Mouse (Mus musculus) liver, embryonic 14.5 days (tissue): ENCODE measurements at regions not wholly inside any gene's neighbourhood (a gene's known extent, or its start where the extent isn't known, plus 50 kb on each side); places are given as distances from the start of the nearest gene placed in this dataset.

ENCODE experiments used
- ATAC-seq: fragments of 200-750 bp; cut with Nextera tagmentation; 2 replicates; pipeline ENCODE4 v1.8.0; 2017; ENCODE audit warnings: moderate number of reproducible peaks, mild to moderate bottlenecking, moderate library complexity; ENCODE audit not compliant: insufficient read depth
- DNase-seq, 3 experiments: peaks; one replicate each; pipeline ENCODE4 v3.0.0-alpha.2; 2012 to 2013; ENCODE audit warnings: low read depth in 3 of 3, low spot score in 3 of 3
- H3K27ac ChIP-seq: fragments of 300-500 bp; sonication (generic); 2 replicates; pipeline ENCODE4 v1.5.1; 2014; ENCODE audit warnings: moderate library complexity, mild to moderate bottlenecking, control low read depth, inconsistent platforms
- H3K27me3 ChIP-seq: fragments of 300-500 bp; sonication (generic); 2 replicates; pipeline ENCODE4 v1.6.1; 2014; ENCODE audit warnings: mild to moderate bottlenecking, low read length, moderate library complexity; ENCODE audit not compliant: control insufficient read depth, insufficient read depth
- H3K36me3 ChIP-seq: fragments of 300-500 bp; sonication (generic); replicated peaks from 2 replicates; pipeline ENCODE4 v1.6.1; 2014; ENCODE audit warnings: low read depth; ENCODE audit not compliant: control insufficient read depth, insufficient read depth
- H3K4me1 ChIP-seq, 2 experiments: fragments of 200-500 bp in 1 of 2; fragments of 300-500 bp in 1 of 2; sonication (generic) in 1 of 2; replicated peaks; 2 replicates each; pipeline ENCODE4 v1.6.1; 2012 to 2014; ENCODE audit warnings: antibody characterized with exemption in 1 of 2, inconsistent platforms in 1 of 2, low read length in 1 of 2; ENCODE audit not compliant: control insufficient read depth in 2 of 2, insufficient read depth in 2 of 2
- H3K4me2 ChIP-seq: fragments of 300-500 bp; sonication (generic); 2 replicates; pipeline ENCODE4 v1.6.1; 2014; ENCODE audit warnings: low read depth, mild to moderate bottlenecking, control low read depth, moderate library complexity
- H3K4me3 ChIP-seq, 2 experiments: fragments of 200-500 bp in 1 of 2; fragments of 300-500 bp in 1 of 2; sonication (generic) in 1 of 2; 2 replicates each; pipeline ENCODE4 v1.5.1; 2012 to 2014; ENCODE audit warnings: low read depth in 2 of 2, low read length in 2 of 2, mild to moderate bottlenecking in 2 of 2, control low read depth in 1 of 2, inconsistent platforms in 1 of 2, moderate library complexity in 1 of 2; ENCODE audit not compliant: insufficient read depth in 1 of 2
- H3K9ac ChIP-seq: fragments of 300-500 bp; sonication (generic); replicated peaks from 2 replicates; pipeline ENCODE4 v1.6.1; 2014; ENCODE audit warnings: mild to moderate bottlenecking, control low read depth, moderate library complexity
- H3K9me3 ChIP-seq: fragments of 300-500 bp; sonication (generic); 2 replicates; pipeline ENCODE4 v1.6.1; 2016; ENCODE audit warnings: low read length, mixed read lengths; ENCODE audit not compliant: control insufficient read depth
- CTCF ChIP-seq: IDR thresholded peaks from 2 replicates; pipeline ENCODE4 v1.5.1; 2016; ENCODE audit warnings: antibody characterized with exemption, low read depth, control low read depth
- EP300 ChIP-seq: IDR thresholded peaks from 2 replicates; pipeline ENCODE4 v1.6.1; 2016; ENCODE audit warnings: antibody characterized with exemption, low read depth
- WGBS: fragments of 180-500 bp; shearing (Covaris S2); extraction: QIAGEN DNeasy Blood & Tissue Kit; methylation state at CpG from one replicate; pipeline ENCODE4 v1.1.7; 2014; ENCODE audit not compliant: insufficient replicate concordance; 5-methylcytosine and 5-hydroxymethylcytosine counted together

- 63% methylated on average over 9 of the region's 9 CpGs for WGBS
- no peak overlapping the region for H3K27ac ChIP-seq
- no peak for DNase-seq
- no peaks in the 10 kb centered on the region for H3K4me1 ChIP-seq
- H3K4me3 ChIP-seq: no peak overlapping the region
- no peaks in the 10 kb centered on the region for H3K36me3 ChIP-seq
- H3K4me2 ChIP-seq: no peak overlapping the region
- H3K27me3 ChIP-seq: no peaks in the 10 kb centered on the region
- no peak for TF ChIP-seq EP300
- TF ChIP-seq CTCF: no peak
- no peaks in the 10 kb centered on the region for H3K9me3 ChIP-seq
- H3K9ac ChIP-seq: no peak overlapping the region
- no peak for ATAC-seq
These were observed 91.2 kb downstream of the Srek1 start for GRCm38 (mm10) chr13:103683169-103683568.

GRCm38 (mm10) chr13:103680740-103681139 is 93.7 kb downstream of the Srek1 start:
- ATAC-seq (no peak), DNase-seq (no peak)
- Histone ChIP-seq H3K9ac (no peak overlapping the region), H3K4me1 (no peaks in the 10 kb centered on the region), H3K4me3 (no peak overlapping the region), H3K27ac (no peak overlapping the region), H3K4me2 (no peak overlapping the region), H3K27me3 (no peaks in the 10 kb centered on the region), H3K36me3 (no peaks in the 10 kb centered on the region), H3K9me3 (no peaks in the 10 kb centered on the region)
- 79% methylated on average over 4 of the region's 4 CpGs for WGBS
- TF ChIP-seq CTCF (no peak), EP300 (no peak)

- no peaks in the 10 kb centered on the region for H3K27me3 ChIP-seq
- no peaks in the 10 kb centered on the region for H3K4me1 ChIP-seq
- no peak for TF ChIP-seq EP300
- no peak for TF ChIP-seq CTCF
- no peak overlapping the region for H3K27ac ChIP-seq
- no peaks in the 10 kb centered on the region for H3K9me3 ChIP-seq
- DNase-seq (no peak), ATAC-seq (no peak)
- no peak overlapping the region for H3K9ac ChIP-seq
- H3K36me3 ChIP-seq: no peaks in the 10 kb centered on the region
- WGBS: 69% methylated on average over 7 of the region's 7 CpGs
- no peak overlapping the region for H3K4me2 ChIP-seq
- no peak overlapping the region for H3K4me3 ChIP-seq
These were observed 94.4 kb downstream of the Srek1 start for GRCm38 (mm10) chr13:103680052-103680451.

GRCm38 (mm10) chr13:103676831-103677230 is 97.6 kb downstream of the Srek1 start:
- no peak for ATAC-seq
- WGBS: 64% methylated on average over 13 of the region's 13 CpGs
- H3K4me1 ChIP-seq: no peaks in the 10 kb centered on the region

GRCm38 (mm10) chr13:103676221-103676620 is 98.2 kb downstream of the Srek1 start:
- H3K4me2 ChIP-seq: no peak overlapping the region
- DNase-seq (no peak), ATAC-seq (no peak)
- no peaks in the 10 kb centered on the region for H3K36me3 ChIP-seq
- TF ChIP-seq EP300: no peak
- no peak for TF ChIP-seq CTCF
- H3K9me3 ChIP-seq: no peaks in the 10 kb centered on the region
- H3K9ac ChIP-seq: no peak overlapping the region
- H3K4me3 ChIP-seq: no peak overlapping the region
- 62% methylated on average over 5 of the region's 5 CpGs for WGBS
- no peak overlapping the region for H3K27ac ChIP-seq
- H3K27me3 ChIP-seq: no peaks in the 10 kb centered on the region
- H3K4me1 ChIP-seq: no peaks in the 10 kb centered on the region

More at GRCm38 (mm10) chr13:103676831-103677230, 97.6 kb downstream of the Srek1 start:
- Histone ChIP-seq H3K4me3 (no peak overlapping the region), H3K36me3 (no peaks in the 10 kb centered on the region), H3K27ac (no peak overlapping the region), H3K9ac (no peak overlapping the region), H3K27me3 (no peaks in the 10 kb centered on the region), H3K9me3 (no peaks in the 10 kb centered on the region), H3K4me2 (no peak overlapping the region)
- DNase-seq: no peak
- TF ChIP-seq CTCF (no peak), EP300 (no peak)

- ATAC-seq (no peak), DNase-seq (no peak)
- H3K4me1 ChIP-seq: no peaks in the 10 kb centered on the region
- no peak overlapping the region for H3K9ac ChIP-seq
- no peak overlapping the region for H3K27ac ChIP-seq
- H3K36me3 ChIP-seq: no peaks in the 10 kb centered on the region
- no peaks in the 10 kb centered on the region for H3K9me3 ChIP-seq
- H3K27me3 ChIP-seq: no peaks in the 10 kb centered on the region
- no peak overlapping the region for H3K4me2 ChIP-seq
- no peak overlapping the region for H3K4me3 ChIP-seq
- no peak for TF ChIP-seq EP300
- TF ChIP-seq CTCF: no peak
These were observed 103.8 kb downstream of the Srek1 start for GRCm38 (mm10) chr13:103670611-103671010.
